Mouse (Mus musculus): ENCODE results near the gene Fbxo28. TPM values are rescaled to one million over a fixed set of nuclear protein-coding genes. Genes with fewer than 3 reads are reported as not detected.
"Not testable (repeated sequence)": the region's sequence is repeated elsewhere in the genome, so short reads cannot be mapped to it uniquely, and the experiment has no call there.

The Fbxo28 gene
- polyA plus RNA-seq, 2 experiments, result 3.8 to 7.1 TPM

GRCm38 (mm10) chr1:182296141-182296540 is 45.3 kb downstream of the Fbxo28 start:
- H3K9me3 ChIP-seq (ENCODE audit: control insufficient read depth, low read length), result no peaks in the 10 kb centered on the region
- H3K27ac ChIP-seq, result no peak overlapping the region
- no peak for DNase-seq (ENCODE audit: low read depth in 3 of 3, low spot score in 3 of 3)

GRCm38 (mm10) chr1:182292291-182292690 is 49.1 kb downstream of the Fbxo28 start:
- ATAC-seq (ENCODE audit: insufficient read depth) (no peak), DNase-seq (ENCODE audit: low read depth in 3 of 3, low spot score in 3 of 3) (no peak)
- Histone ChIP-seq H3K27ac (no peak overlapping the region), H3K36me3 (replicated peaks; ENCODE audit: control insufficient read depth, insufficient read depth, low read depth) (no peaks in the 10 kb centered on the region), H3K9me3 (ENCODE audit: control insufficient read depth, low read length) (no peaks in the 10 kb centered on the region), H3K9ac (replicated peaks) (no peak overlapping the region), H3K4me3 (ENCODE audit: insufficient read depth in 1 of 2, low read depth in 2 of 2, low read length in 2 of 2) (no peak overlapping the region), H3K27me3 (ENCODE audit: control insufficient read depth, insufficient read depth, low read length) (no peaks in the 10 kb centered on the region), H3K4me1 (replicated peaks; ENCODE audit: control insufficient read depth in 2 of 2, insufficient read depth in 2 of 2, low read length in 1 of 2) (peaks cover 0 to 9% of the 10 kb centered on the region in 2 experiments; a peak in 1 of 4 replicates), H3K4me2 (ENCODE audit: low read depth) (no peak overlapping the region)
- no peak for TF ChIP-seq EP300 (IDR thresholded peaks at IDR 0.05; ENCODE audit: low read depth)
- no peak for TF ChIP-seq CTCF (IDR thresholded peaks at IDR 0.05; ENCODE audit: low read depth)
- 45% methylated on average over 4 of the region's 4 CpGs for WGBS (ENCODE audit: insufficient replicate concordance)

More at GRCm38 (mm10) chr1:182296141-182296540, 45.3 kb downstream of the Fbxo28 start:
- Histone ChIP-seq H3K4me2 (ENCODE audit: low read depth) (no peak overlapping the region), H3K4me3 (ENCODE audit: insufficient read depth in 1 of 2, low read depth in 2 of 2, low read length in 2 of 2) (no peak overlapping the region), H3K4me1 (replicated peaks; ENCODE audit: control insufficient read depth in 2 of 2, insufficient read depth in 2 of 2, low read length in 1 of 2) (peaks cover 0 to 9% of the 10 kb centered on the region in 2 experiments; a peak in 1 of 4 replicates), H3K9ac (replicated peaks) (no peak overlapping the region), H3K27me3 (ENCODE audit: control insufficient read depth, insufficient read depth, low read length) (no peaks in the 10 kb centered on the region), H3K36me3 (replicated peaks; ENCODE audit: control insufficient read depth, insufficient read depth, low read depth) (no peaks in the 10 kb centered on the region)
- ATAC-seq (ENCODE audit: insufficient read depth), result no peak
- no peak for TF ChIP-seq EP300 (IDR thresholded peaks at IDR 0.05; ENCODE audit: low read depth)
- TF ChIP-seq CTCF (IDR thresholded peaks at IDR 0.05; ENCODE audit: low read depth), result no peak
- 64% methylated on average over 6 of the region's 6 CpGs for whole genome bisulfite sequencing (ENCODE audit: insufficient replicate concordance)

- not testable (repeated sequence) for H3K27me3 ChIP-seq (ENCODE audit: control insufficient read depth, insufficient read depth, low read length); ATAC-seq (ENCODE audit: insufficient read depth); H3K4me1 ChIP-seq (replicated peaks; ENCODE audit: control insufficient read depth in 2 of 2, insufficient read depth in 2 of 2, low read length in 1 of 2); H3K9me3 ChIP-seq (ENCODE audit: control insufficient read depth, low read length); H3K4me3 ChIP-seq (ENCODE audit: insufficient read depth in 1 of 2, low read depth in 2 of 2, low read length in 2 of 2); H3K27ac ChIP-seq; DNase-seq (ENCODE audit: low read depth in 3 of 3, low spot score in 3 of 3); H3K36me3 ChIP-seq (replicated peaks; ENCODE audit: control insufficient read depth, insufficient read depth, low read depth); H3K4me2 ChIP-seq (ENCODE audit: low read depth); H3K9ac ChIP-seq (replicated peaks)
- WGBS (ENCODE audit: insufficient replicate concordance), result 71% methylated on average over 3 of the region's 3 CpGs
Measured at GRCm38 (mm10) chr1:182290741-182291140, 50.7 kb downstream of the Fbxo28 start.

- no peaks in the 10 kb centered on the region for H3K9me3 ChIP-seq (ENCODE audit: control insufficient read depth, low read length)
- H3K4me1 ChIP-seq (replicated peaks; ENCODE audit: control insufficient read depth in 2 of 2, insufficient read depth in 2 of 2, low read length in 1 of 2), result peaks cover 0 to 9% of the 10 kb centered on the region in 2 experiments; a peak in 1 of 4 replicates
- no peaks in the 10 kb centered on the region for H3K27me3 ChIP-seq (ENCODE audit: control insufficient read depth, insufficient read depth, low read length)
- TF ChIP-seq CTCF (IDR thresholded peaks at IDR 0.05; ENCODE audit: low read depth) (no peak), EP300 (IDR thresholded peaks at IDR 0.05; ENCODE audit: low read depth) (no peak)
- no peak overlapping the region for H3K4me2 ChIP-seq (ENCODE audit: low read depth)
- no peak overlapping the region for H3K27ac ChIP-seq
- no peak for ATAC-seq (ENCODE audit: insufficient read depth)
- H3K4me3 ChIP-seq (ENCODE audit: insufficient read depth in 1 of 2, low read depth in 2 of 2, low read length in 2 of 2), result no peak overlapping the region
- WGBS (ENCODE audit: insufficient replicate concordance), result 50% methylated on average over 2 of the region's 2 CpGs
- no peak for DNase-seq (ENCODE audit: low read depth in 3 of 3, low spot score in 3 of 3)
- H3K36me3 ChIP-seq (replicated peaks; ENCODE audit: control insufficient read depth, insufficient read depth, low read depth), result no peaks in the 10 kb centered on the region
- H3K9ac ChIP-seq (replicated peaks), result no peak overlapping the region
Measured at GRCm38 (mm10) chr1:182289781-182290180, 51.6 kb downstream of the Fbxo28 start.

- Histone ChIP-seq H3K9me3 (ENCODE audit: control insufficient read depth, low read length) (no peaks in the 10 kb centered on the region), H3K4me2 (ENCODE audit: low read depth) (no peak overlapping the region), H3K4me1 (replicated peaks; ENCODE audit: control insufficient read depth in 2 of 2, insufficient read depth in 2 of 2, low read length in 1 of 2) (peaks cover 0 to 12% of the 10 kb centered on the region in 2 experiments; a peak in 3 of 4 replicates), H3K27me3 (ENCODE audit: control insufficient read depth, insufficient read depth, low read length) (no peaks in the 10 kb centered on the region), H3K4me3 (ENCODE audit: insufficient read depth in 1 of 2, low read depth in 2 of 2, low read length in 2 of 2) (no peak overlapping the region), H3K36me3 (replicated peaks; ENCODE audit: control insufficient read depth, insufficient read depth, low read depth) (no peaks in the 10 kb centered on the region), H3K27ac (no peak overlapping the region), H3K9ac (replicated peaks) (no peak overlapping the region)
- DNase-seq (ENCODE audit: low read depth in 3 of 3, low spot score in 3 of 3) (no peak), ATAC-seq (ENCODE audit: insufficient read depth) (no peak)
- TF ChIP-seq CTCF (IDR thresholded peaks at IDR 0.05; ENCODE audit: low read depth) (no peak), EP300 (IDR thresholded peaks at IDR 0.05; ENCODE audit: low read depth) (no peak)
- 56% methylated on average over 2 of the region's 2 CpGs for WGBS (ENCODE audit: insufficient replicate concordance)
Measured at GRCm38 (mm10) chr1:182288601-182289000, 52.8 kb downstream of the Fbxo28 start.

All from liver, embryonic 14.5 days (tissue).